Mouse (Mus musculus): ENCODE data around the gene Ube2g2.
"Not testable (repeated sequence)": the region's sequence is repeated elsewhere in the genome, so short reads cannot be mapped to it uniquely, and the experiment has no call there.

The Ube2g2 gene

GRCm38 (mm10) chr10:77645571-77645970 lies 23.5 kb downstream of the Ube2g2 start:
- no peak for DNase-seq (ENCODE audit: low spot score)

GRCm38 (mm10) chr10:77647461-77647860 lies 25.4 kb downstream of the Ube2g2 start:
- DNase-seq (ENCODE audit: low spot score): no peak

- DNase-seq (ENCODE audit: low spot score): no peak
Observed at GRCm38 (mm10) chr10:77647901-77648300, 25.8 kb downstream of the Ube2g2 start.

GRCm38 (mm10) chr10:77652046-77652445 lies 30.0 kb downstream of the Ube2g2 start:
- DNase-seq (ENCODE audit: low spot score): no peak

- DNase-seq (ENCODE audit: low spot score): no peak
Observed at GRCm38 (mm10) chr10:77658286-77658994, 36.4 kb downstream of the Ube2g2 start.

GRCm38 (mm10) chr10:77663949-77664665 lies 42.0 kb downstream of the Ube2g2 start:
- no peak for DNase-seq (ENCODE audit: low spot score)

GRCm38 (mm10) chr10:77666342-77666741 lies 44.3 kb downstream of the Ube2g2 start:
- peak; percentile 70 for DNase-seq (ENCODE audit: low spot score)

GRCm38 (mm10) chr10:77667402-77667801 lies 45.3 kb downstream of the Ube2g2 start:
- peak; percentile 52 for DNase-seq (ENCODE audit: low spot score)

GRCm38 (mm10) chr10:77670710-77671109 lies 48.6 kb downstream of the Ube2g2 start:
- no peak for DNase-seq (ENCODE audit: low spot score)

- no peak for DNase-seq (ENCODE audit: low spot score)
Observed at GRCm38 (mm10) chr10:77671519-77671918, 49.4 kb downstream of the Ube2g2 start.

GRCm38 (mm10) chr10:77673765-77674164 lies 51.7 kb downstream of the Ube2g2 start:
- DNase-seq (ENCODE audit: low spot score): no peak

- no peak for DNase-seq (ENCODE audit: low spot score)
Observed at GRCm38 (mm10) chr10:77677562-77677961, 55.5 kb downstream of the Ube2g2 start.

- no peak for DNase-seq (ENCODE audit: low spot score)
Observed at GRCm38 (mm10) chr10:77682994-77683393, 60.9 kb downstream of the Ube2g2 start.

GRCm38 (mm10) chr10:77684181-77684580 lies 62.1 kb downstream of the Ube2g2 start:
- DNase-seq (ENCODE audit: low spot score): no peak

GRCm38 (mm10) chr10:77685895-77686664 lies 64.0 kb downstream of the Ube2g2 start, which contains the start of gene Tspear:
Gene Tspear (plus strand): TSS chr10:77686569.
- DNase-seq (ENCODE audit: low spot score): no peak

GRCm38 (mm10) chr10:77687021-77687420 lies 64.9 kb downstream of the Ube2g2 start:
- DNase-seq (ENCODE audit: low spot score): no peak

GRCm38 (mm10) chr10:77690356-77690807 lies 68.3 kb downstream of the Ube2g2 start, which contains the start of gene Gm19402:
Gene Gm19402 (minus strand): TSS chr10:77690757.
- not testable (repeated sequence) for DNase-seq (ENCODE audit: low spot score)

Data from adipocyte (in vitro differentiated cells).